Mouse (Mus musculus) MEL (cell line): ENCODE data around the gene 0610012G03Rik. TPM values are rescaled to one million over a fixed set of nuclear protein-coding genes. Genes with fewer than 3 reads are reported as not detected.
"Not testable (repeated sequence)": the region's sequence is repeated elsewhere in the genome, so short reads cannot be mapped to it uniquely, and the experiment has no call there.

Source experiments
- DNase-seq: peaks from one replicate; pipeline ENCODE4 v3.0.0; 2011; ENCODE audit warnings: low read depth, low spot score
- H3K27ac ChIP-seq: 2 replicates; pipeline ENCODE4 v1.5.1; 2012; ENCODE audit warnings: low read depth, mild to moderate bottlenecking, control low read depth, low read length, moderate library complexity; ENCODE audit not compliant: control insufficient read depth
- H3K27me3 ChIP-seq, 2 experiments: fragments of 150-350 bp in 1 of 2; sonication (generic) in 1 of 2; 2 replicates each; pipeline ENCODE4 v1.6.1; 2012; ENCODE audit warnings: low read length in 2 of 2, mild to moderate bottlenecking in 2 of 2, improper control_type of control experiment in 1 of 2, moderate library complexity in 1 of 2; ENCODE audit not compliant: insufficient read depth in 2 of 2, control insufficient read depth in 1 of 2
- H3K36me3 ChIP-seq, 2 experiments: 2 replicates each; pipeline ENCODE4 v1.6.1; 2012 to 2014; ENCODE audit warnings: low read length in 2 of 2, improper control_type of control experiment in 1 of 2, inconsistent platforms in 1 of 2, mild to moderate bottlenecking in 1 of 2; ENCODE audit not compliant: insufficient read depth in 2 of 2, control insufficient read depth in 1 of 2
- H3K4me1 ChIP-seq, 2 experiments: fragments of 150-350 bp in 1 of 2; sonication (generic) in 1 of 2; 2 replicates each; pipeline ENCODE4 v1.6.1; 2012; ENCODE audit warnings: low read length in 2 of 2, improper control_type of control experiment in 1 of 2, mild to moderate bottlenecking in 1 of 2; ENCODE audit not compliant: insufficient read depth in 2 of 2, control insufficient read depth in 1 of 2
- H3K4me3 ChIP-seq, 2 experiments: fragments of 150-350 bp in 1 of 2; sonication (generic) in 1 of 2; 2 replicates each; pipeline ENCODE4 v1.5.1; 2012; ENCODE audit warnings: low read depth in 2 of 2, low read length in 2 of 2, mild to moderate bottlenecking in 2 of 2, moderate library complexity in 2 of 2, control low read depth in 1 of 2, improper control_type of control experiment in 1 of 2; ENCODE audit not compliant: control insufficient read depth in 1 of 2, insufficient read depth in 1 of 2
- H3K79me2 ChIP-seq: 2 replicates; pipeline ENCODE4 v1.6.1; 2012; ENCODE audit warnings: mild to moderate bottlenecking, low read length, moderate library complexity; ENCODE audit not compliant: control insufficient read depth, poor library complexity, insufficient read depth
- H3K9ac ChIP-seq: 2 replicates; pipeline ENCODE4 v1.6.1; 2012; ENCODE audit warnings: low read depth, mild to moderate bottlenecking, control low read depth, low read length, moderate library complexity; ENCODE audit not compliant: control insufficient read depth, poor library complexity, severe bottlenecking
- H3K9me3 ChIP-seq: fragments of 150-350 bp; sonication (generic); replicated peaks from 2 replicates; pipeline ENCODE4 v1.6.1; 2012; ENCODE audit warnings: mild to moderate bottlenecking, low read length, improper control_type of control experiment, moderate library complexity; ENCODE audit not compliant: insufficient read depth
- CHD2 ChIP-seq: IDR thresholded peaks from 2 replicates; pipeline ENCODE4 v1.6.1; 2011; ENCODE audit warnings: low read length, improper control_type of control experiment
- E2F4 ChIP-seq: IDR thresholded peaks from 2 replicates; pipeline ENCODE4 v1.6.1; 2011; ENCODE audit warnings: low read depth, low read length, improper control_type of control experiment, borderline replicate concordance
- GABPA ChIP-seq: IDR thresholded peaks from 2 replicates; pipeline ENCODE4 v1.6.1; 2012; ENCODE audit warnings: low read depth, mild to moderate bottlenecking, inconsistent platforms, low read length, improper control_type of control experiment, moderate library complexity
- MEF2A ChIP-seq: IDR thresholded peaks from 2 replicates; pipeline ENCODE4 v1.6.1; 2014; ENCODE audit warnings: low read depth, mild to moderate bottlenecking, inconsistent platforms, low read length, improper control_type of control experiment; ENCODE audit not compliant: poor library complexity, insufficient replicate concordance, severe bottlenecking; ENCODE audit errors: extremely low read depth
- MXI1 ChIP-seq: IDR thresholded peaks from 2 replicates; pipeline ENCODE4 v1.6.1; 2011; ENCODE audit warnings: mild to moderate bottlenecking, low read depth, low read length, improper control_type of control experiment
- MYB ChIP-seq: IDR thresholded peaks from 2 replicates; pipeline ENCODE4 v1.6.1; 2011; ENCODE audit warnings: mild to moderate bottlenecking, low read depth, low read length, improper control_type of control experiment
- POLR2A ChIP-seq, 2 experiments: IDR thresholded peaks; 2 replicates each; pipeline ENCODE4 v1.6.1; 2011 to 2012; ENCODE audit warnings: low read length in 2 of 2, mild to moderate bottlenecking in 2 of 2, control low read depth in 1 of 2, improper control_type of control experiment in 1 of 2, low read depth in 1 of 2, moderate library complexity in 1 of 2; ENCODE audit not compliant: control insufficient read depth in 1 of 2, insufficient read depth in 1 of 2, poor library complexity in 1 of 2
- RCOR1 ChIP-seq: IDR thresholded peaks from 2 replicates; pipeline ENCODE4 v1.6.1; 2012; ENCODE audit warnings: low read depth, mild to moderate bottlenecking, inconsistent platforms, low read length, improper control_type of control experiment
- TBP ChIP-seq: IDR thresholded peaks from 2 replicates; pipeline ENCODE4 v1.8.0; 2011; ENCODE audit warnings: low read depth, low read length, improper control_type of control experiment
- TCF12 ChIP-seq: IDR thresholded peaks from 2 replicates; pipeline ENCODE4 v1.6.1; 2014; ENCODE audit warnings: low read depth, mild to moderate bottlenecking, inconsistent platforms, low read length, improper control_type of control experiment, moderate library complexity
- USF2 ChIP-seq, 2 experiments: IDR thresholded peaks; 2 replicates each; pipeline ENCODE4 v1.6.1; 2011 to 2012; ENCODE audit warnings: improper control_type of control experiment in 2 of 2, low read length in 2 of 2, borderline replicate concordance in 1 of 2, inconsistent platforms in 1 of 2, low read depth in 1 of 2, mild to moderate bottlenecking in 1 of 2; ENCODE audit not compliant: insufficient read depth in 1 of 2
- polyA plus RNA-seq, 2 experiments: library from polyadenylated mRNA; stranded (reverse) in 1 of 2; unstranded in 1 of 2; fragments of >175 nt in 1 of 2; fragments of >200 nt in 1 of 2; gene quantifications; 2 replicates each; pipeline versions ENCODE4 v1.2.1 to v1.2.4; 2012; ENCODE audit warnings: low replicate concordance in 2 of 2, low read depth in 1 of 2; ENCODE audit not compliant: insufficient read length in 2 of 2, insufficient read depth in 1 of 2, missing spikeins in 1 of 2
- total RNA-seq: library from RNA; depleted of rRNA; stranded (reverse); fragments of 300-350 nt; gene quantifications from 2 replicates; pipeline ENCODE4 v1.2.3, GENCODE M21; 2012

The 0610012G03Rik gene
- total and polyA plus RNA-seq, 3 experiments, result 41.9 to 56.2 TPM; not detected in 1

DNA sequence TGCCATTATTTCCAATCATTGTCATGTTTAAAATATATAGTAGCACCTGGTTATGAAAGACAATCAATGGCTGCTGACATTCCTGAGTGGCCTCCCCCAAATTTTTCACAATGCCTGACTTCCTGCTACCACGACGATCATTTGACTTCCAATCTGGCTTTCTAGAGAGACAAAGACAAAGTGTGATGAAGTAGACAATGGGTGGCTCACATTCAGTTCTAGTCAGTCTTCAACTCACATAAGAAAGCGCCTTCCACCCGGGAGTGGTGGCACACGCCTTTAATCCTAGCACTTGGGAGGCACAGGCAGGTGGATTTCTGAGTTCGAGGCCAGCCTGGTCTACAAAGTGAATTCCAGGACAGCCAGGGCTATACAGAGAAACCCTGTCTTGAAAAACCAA lies 2.3 kb downstream of the 0610012G03Rik start:
- H3K36me3 ChIP-seq, result peaks cover 0 to 15% of the 10 kb centered on the region in 2 experiments; a peak in 3 of 4 replicates
- H3K27ac ChIP-seq, H3K9ac ChIP-seq, H3K9me3 ChIP-seq, H3K27me3 ChIP-seq, H3K4me3 ChIP-seq, DNase-seq: not testable (repeated sequence)
- peaks cover 4 to 13% of the 10 kb centered on the region in 2 experiments; a peak in 3 of 4 replicates for H3K4me1 ChIP-seq
- peaks cover 49% of the 10 kb centered on the region for H3K79me2 ChIP-seq

DNA sequence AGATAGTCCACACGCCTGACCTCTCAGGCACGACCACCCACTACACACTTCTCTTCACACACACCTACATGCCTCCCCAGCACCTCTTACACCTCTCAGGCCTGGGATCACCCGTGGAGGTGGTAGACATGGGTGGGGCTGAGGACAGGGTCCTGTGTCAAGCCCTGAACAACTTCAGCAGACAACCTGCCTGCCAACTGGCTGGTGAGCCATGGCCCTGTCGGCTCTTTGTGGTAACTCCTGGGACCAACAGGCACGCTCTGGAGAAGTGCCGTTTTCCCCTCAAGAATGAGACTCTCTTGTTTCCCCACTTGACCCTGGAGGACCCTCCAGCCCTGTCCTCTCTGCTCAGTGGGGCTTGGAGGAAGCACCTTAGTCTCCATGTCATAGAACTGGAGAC lies 2.9 kb downstream of the 0610012G03Rik start:
- TF ChIP-seq RCOR1, result no peak
- no peak for TF ChIP-seq E2F4
- no peak for TF ChIP-seq TBP
- TF ChIP-seq, all 39 proteins: peak for 0
- Histone ChIP-seq H3K79me2 (peaks cover 43% of the 10 kb centered on the region), H3K36me3 (peaks cover 0 to 17% of the 10 kb centered on the region in 2 experiments; a peak in 3 of 4 replicates), H3K27ac (no peak overlapping the region), H3K4me1 (peaks cover 4 to 17% of the 10 kb centered on the region in 2 experiments), H3K4me3 (no peak overlapping the region), H3K27me3 (no peaks in the 10 kb centered on the region), H3K9ac (no peak overlapping the region), H3K9me3 (no peaks in the 10 kb centered on the region)
- DNase-seq, result no peak

DNA sequence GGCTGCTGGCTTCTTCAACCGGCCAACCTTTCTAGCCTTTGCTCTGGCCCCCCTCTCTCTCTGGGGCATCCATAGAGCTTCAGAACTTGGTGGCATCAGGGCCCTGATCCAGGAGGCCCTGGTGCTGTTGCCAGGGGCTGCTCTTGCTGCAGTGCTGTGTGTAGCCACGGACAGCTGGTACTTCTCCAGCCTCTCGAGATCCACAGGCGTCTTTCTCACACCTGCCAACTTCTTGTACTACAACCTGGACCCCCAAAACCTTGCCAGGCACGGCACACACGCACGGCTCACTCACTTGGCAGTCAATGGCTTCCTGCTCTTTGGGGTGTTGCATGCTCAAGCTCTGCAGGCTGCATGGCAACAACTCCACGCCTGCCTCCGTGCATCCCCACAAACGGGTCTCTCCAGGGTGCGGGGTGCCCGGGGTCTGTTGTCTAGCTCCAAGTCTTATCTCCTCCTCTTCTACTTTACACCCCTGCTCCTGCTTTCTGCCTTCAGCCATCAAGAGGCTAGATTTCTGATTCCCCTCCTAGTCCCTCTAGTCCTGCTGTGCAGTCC lies 3.5 kb downstream of the 0610012G03Rik start:
- Histone ChIP-seq H3K27ac (no peak overlapping the region), H3K9me3 (no peaks in the 10 kb centered on the region), H3K9ac (no peak overlapping the region), H3K4me1 (peaks cover 4 to 20% of the 10 kb centered on the region in 2 experiments), H3K4me3 (no peak overlapping the region), H3K27me3 (no peaks in the 10 kb centered on the region), H3K79me2 (peaks cover 37% of the 10 kb centered on the region), H3K36me3 (peaks cover 0 to 12% of the 10 kb centered on the region in 2 experiments; a peak in 3 of 4 replicates)
- DNase-seq, result no peak
- TF ChIP-seq MEF2A (no peak), TCF12 (no peak), CHD2 (no peak), USF2 (IDR thresholded peaks at IDR 0.05; ENCODE audit: borderline replicate concordance in 1 of 2, insufficient read depth in 1 of 2, low read depth in 1 of 2, low read length in 2 of 2) (no peak), GABPA (no peak), POLR2A (IDR thresholded peaks at IDR 0.05; ENCODE audit: control insufficient read depth in 1 of 2, insufficient read depth in 1 of 2, low read depth in 1 of 2, low read length in 2 of 2, poor library complexity in 1 of 2) (no peak), MXI1 (no peak), MYB (no peak)
